Mouse (Mus musculus) T-helper 1 cell (primary cell): ENCODE measurements around the gene Kctd2.
"Not testable (repeated sequence)": the region's sequence is repeated elsewhere in the genome, so short reads cannot be mapped to it uniquely, and the experiment has no call there.

ENCODE experiments used
- in situ Hi-C: fragments of 300-600 bp; cut with MboI, MseI; formaldehyde crosslinking; loops from one replicate; pipeline ENCODE4 v1.15.1; 2025; ENCODE audit warnings: high pct_unique_total_duplicates

Kctd2 gene

GRCm38 (mm10) chr11:115437571-115438122 is 17.7 kb downstream of the Kctd2 start:
- in situ Hi-C loops: loop anchor here (5.0 kb wide), 1 partner anchor 80 kb away; no protein-coding TSS in a partner anchor

DNA sequence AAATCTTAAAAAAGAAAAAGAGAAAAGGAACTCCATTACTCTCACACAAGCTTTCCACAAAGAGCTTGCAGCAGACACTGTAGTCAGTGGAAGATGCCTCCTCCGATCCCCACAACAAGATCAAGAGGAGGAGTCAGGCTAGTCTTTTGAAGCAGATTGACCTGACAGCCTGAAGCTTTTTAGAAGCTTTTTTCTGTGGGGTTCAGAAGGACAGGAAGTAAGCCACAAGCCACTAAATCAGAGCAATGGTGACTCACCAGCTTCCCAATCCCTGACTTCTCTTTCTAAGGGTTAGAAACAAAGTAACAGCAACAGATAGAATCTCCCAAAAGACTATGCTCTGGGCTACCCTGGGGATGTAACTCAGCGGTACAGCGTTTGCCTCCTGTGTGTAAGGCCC is 19.4 kb downstream of the Kctd2 start:
- in situ Hi-C loops: loop anchor here (5.0 kb wide), 1 partner anchor 78 kb away; no protein-coding TSS in a partner anchor

DNA sequence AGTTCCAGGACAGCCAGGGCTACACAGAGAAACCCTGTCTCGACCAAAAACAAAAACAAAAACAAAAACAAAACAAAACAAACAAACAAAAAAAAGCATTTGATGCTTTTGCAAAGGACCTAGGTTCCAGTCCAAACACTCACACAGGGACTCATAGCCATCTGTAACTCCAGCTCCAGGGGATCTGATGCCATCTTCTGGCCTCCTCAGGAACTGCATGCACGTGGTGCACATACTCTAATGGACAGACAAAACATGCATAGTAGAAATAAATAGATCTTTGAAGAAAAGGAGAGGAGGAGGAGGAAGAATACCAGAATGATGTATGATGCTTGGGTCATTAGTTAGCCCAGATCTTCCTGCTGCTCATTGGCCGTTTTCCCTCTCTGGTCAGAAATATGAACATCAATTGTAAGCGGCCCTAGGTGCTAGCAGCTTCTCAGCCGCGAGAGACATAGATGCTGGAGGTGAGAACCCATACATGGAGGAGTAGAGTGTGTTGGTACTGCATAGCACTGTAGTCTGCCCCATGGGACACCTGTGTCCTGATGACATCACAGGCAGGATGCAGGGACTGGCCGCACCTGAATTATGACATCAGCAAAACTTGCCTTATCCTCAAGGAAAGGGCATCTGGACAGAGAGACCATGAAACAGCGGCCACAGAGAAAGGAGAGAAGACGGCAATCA is 20.1 kb downstream of the Kctd2 start, which contains the start of gene Trim80:
Gene Trim80 (plus strand): TSS at position 640 of the 690 bp plus-strand sequence.
- in situ Hi-C loops: loop anchor here (5.0 kb wide), 2 partner anchors 48 to 77 kb away; no protein-coding TSS in a partner anchor

DNA sequence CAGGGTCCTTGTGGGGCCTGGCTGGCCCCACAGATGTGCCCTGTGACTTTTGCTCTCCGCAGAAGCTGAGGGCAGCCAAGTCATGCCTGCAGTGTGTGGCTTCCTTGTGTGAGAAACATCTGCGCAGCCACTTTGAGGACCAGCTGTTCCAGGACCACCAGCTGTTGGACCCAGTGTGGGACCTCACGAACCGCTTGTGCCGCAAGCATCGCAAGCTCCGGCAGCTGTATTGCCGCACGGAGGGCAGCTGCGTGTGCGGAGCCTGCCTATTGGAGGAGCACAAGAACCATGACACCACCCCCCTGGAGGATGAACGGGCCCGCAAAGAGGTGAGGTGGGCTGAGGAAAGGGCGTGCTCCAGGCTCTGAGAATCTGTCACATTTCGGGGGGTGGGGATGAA is 21.5 kb downstream of the Kctd2 start:
- in situ Hi-C loops: loop anchor here (5.0 kb wide), 1 partner anchor 49 kb away; no protein-coding TSS in a partner anchor

DNA sequence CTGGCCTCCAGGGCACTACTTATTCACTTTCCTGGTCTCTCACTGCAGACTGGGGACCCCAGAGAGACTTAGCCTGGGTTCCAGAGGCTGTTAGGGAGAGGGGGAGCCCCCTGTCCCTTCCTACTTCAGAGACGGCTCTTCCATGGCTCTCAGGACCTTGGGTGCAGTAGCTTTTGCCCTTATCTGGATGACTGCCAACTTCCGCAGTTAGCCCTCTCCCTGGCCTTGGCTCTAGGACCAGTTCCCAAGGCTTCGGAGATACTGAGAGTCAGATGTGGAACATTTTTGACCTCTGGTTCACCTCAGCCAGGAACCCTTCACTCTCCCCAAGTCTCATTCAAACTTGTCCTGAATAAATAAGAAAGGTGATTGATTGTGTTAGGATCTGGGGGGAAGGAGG is 27.0 kb downstream of the Kctd2 start:
- in situ Hi-C loops: no loop called here

DNA sequence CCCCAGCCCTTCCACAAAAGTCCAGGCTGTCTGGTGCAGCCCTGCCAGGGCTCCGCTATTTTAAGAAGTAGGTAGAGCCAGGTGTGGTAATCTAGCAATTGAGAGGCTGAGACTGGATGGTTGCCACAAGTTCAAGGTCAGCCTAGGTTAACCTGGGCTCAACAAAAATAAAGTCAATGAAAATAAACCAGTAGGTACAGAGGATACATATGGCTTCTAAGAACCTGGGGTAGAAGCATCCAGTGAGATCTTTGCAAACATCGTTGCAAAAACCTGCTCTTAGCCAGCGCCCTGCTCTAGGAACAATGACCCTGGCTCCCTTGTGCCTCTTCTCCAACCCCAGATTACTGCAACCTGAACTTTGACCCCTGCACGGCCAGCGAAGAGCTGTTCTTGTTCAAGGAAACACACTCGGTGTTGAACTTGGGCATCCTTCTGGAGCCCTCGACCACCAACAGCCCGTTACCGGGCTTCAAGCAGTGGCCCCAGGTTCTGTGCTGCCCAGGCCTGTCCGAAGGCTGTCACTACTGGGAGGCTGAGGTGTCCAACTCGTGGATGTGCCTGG is 27.5 kb downstream of the Kctd2 start:
- in situ Hi-C loops: no loop called here

GRCm38 (mm10) chr11:115448075-115448474 is 28.1 kb downstream of the Kctd2 start:
- in situ Hi-C loops: no loop called here

DNA sequence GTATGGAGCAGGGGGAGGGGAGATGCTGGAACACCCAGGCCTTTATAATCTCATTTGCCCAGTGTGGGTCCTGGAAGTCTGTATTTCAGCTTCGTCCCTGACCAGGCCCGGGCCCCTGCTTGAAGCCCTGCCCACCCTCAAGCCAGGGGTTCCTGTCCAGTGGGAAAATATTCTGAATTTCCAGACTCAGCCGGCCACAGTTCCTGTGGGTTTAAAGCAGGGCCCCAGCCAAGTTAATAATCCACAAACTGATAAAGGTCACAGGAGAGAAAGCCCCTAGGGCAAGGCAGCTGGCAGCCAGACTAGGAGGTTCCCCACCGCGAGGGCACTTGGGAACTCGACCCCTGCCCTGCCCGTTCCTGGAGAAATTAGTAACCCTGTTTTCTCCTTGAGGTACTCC is 29.1 kb downstream of the Kctd2 start:
- in situ Hi-C loops: no loop called here

GRCm38 (mm10) chr11:115450176-115450575 is 30.2 kb downstream of the Kctd2 start:
- in situ Hi-C loops: no loop called here

DNA sequence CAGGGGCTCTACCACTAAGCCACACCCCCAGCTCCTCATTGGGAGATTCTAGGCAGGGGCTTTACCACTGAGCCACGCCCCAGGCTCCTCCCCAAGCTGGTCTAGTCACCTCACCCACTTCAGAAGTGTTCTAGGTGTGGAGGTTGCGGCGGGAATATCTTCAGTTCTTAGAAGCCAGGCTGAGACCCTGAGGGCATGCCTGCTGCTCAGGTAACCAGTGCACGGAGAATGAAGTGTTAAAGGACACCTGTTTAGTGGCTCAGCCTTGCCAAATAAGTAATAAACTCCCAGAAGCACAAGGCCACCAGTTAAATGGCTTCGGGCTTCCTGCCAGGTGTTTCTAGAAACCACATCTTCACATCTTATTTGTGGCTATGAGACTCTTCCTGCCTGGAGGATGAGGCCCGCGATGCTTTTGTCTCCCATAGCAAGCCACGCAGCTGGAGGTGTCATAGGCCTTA is 31.9 kb downstream of the Kctd2 start:
- in situ Hi-C loops: no loop called here

GRCm38 (mm10) chr11:115452281-115452860 is 32.4 kb downstream of the Kctd2 start:
- in situ Hi-C loops: no loop called here

DNA sequence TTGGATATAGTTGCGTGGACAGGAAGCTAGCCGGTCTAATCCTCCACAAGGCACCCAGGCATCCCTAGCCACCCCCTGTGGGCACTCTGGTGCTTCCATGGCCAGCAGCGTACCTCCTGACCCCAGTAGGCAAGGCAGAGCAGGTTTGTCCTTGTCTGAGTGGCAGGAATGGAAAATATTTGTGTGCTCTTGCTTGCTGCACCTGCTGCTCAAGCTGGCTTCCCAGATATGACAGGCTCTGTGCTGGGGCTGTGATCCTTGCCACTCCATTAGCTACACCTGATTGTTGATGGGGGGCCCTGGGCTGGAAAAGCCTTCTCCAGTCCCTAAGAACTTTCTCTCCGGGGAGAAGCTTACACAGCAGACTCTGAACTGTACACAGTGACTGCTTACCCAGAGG is 33.4 kb downstream of the Kctd2 start:
- in situ Hi-C loops: no loop called here

- in situ Hi-C loops: not testable (repeated sequence)
These were observed 34.9 kb downstream of the Kctd2 start for GRCm38 (mm10) chr11:115454822-115455221.

- in situ Hi-C loops: no loop called here
These were observed 35.7 kb downstream of the Kctd2 start for GRCm38 (mm10) chr11:115455619-115456018.

DNA sequence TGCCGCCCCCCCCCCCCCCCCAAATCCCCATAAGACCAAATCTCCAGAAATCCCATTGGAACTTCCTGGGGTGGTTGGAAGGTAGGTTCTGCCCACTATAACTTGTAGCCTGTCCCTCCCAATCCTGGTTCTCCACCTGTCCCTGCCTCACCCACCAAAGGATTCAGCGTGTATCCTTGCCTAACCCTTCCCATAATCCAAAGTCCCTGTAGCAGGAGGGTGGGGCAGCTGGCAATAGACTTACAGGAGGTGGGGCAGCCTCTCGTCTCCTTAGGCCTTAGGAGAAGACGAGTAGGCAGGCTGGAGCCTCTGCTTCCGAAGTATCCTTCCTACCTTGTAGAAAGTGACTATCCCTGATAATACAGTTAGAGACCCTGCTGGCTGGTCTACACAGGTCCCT is 36.3 kb downstream of the Kctd2 start:
- in situ Hi-C loops: no loop called here

DNA sequence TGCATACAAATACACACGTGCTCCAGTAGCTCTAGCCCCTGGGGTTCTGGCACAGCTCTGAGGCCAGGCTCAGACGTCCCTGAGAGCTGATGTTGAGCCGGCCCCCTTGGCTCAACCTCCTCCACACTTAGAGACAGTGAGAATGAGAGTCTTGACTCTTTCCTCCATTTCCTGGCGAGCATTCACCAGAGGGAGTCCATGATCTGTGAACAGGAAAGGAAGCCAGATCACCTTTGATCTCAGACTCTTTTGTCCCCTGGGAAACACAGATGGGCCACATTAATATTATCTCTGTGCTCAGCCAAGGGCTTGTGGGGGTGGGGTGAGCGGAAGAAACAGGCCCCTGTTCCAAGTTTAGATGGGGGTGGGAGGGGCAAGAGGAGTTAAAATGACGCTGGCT is 37.5 kb downstream of the Kctd2 start:
- in situ Hi-C loops: no loop called here

DNA sequence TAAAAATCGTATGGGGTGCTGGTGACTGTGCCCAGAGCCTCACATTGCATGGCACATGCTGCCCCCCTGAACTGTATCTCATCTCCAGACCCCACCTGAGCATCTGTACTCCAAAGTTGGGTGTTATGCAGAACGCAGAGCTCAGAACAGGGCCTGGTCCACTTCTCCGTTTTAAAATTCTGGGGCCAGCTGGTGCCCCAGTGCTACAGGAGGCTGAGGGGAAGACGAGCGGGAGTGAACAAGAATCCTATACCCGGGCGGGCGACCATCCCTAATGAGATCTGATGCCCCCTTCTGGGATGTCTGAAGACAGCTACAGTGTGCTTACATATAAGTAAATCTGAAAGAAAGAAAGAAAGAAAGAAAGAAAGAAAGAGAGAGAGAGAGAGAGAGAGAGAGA is 41.0 kb downstream of the Kctd2 start:
- in situ Hi-C loops: no loop called here

DNA sequence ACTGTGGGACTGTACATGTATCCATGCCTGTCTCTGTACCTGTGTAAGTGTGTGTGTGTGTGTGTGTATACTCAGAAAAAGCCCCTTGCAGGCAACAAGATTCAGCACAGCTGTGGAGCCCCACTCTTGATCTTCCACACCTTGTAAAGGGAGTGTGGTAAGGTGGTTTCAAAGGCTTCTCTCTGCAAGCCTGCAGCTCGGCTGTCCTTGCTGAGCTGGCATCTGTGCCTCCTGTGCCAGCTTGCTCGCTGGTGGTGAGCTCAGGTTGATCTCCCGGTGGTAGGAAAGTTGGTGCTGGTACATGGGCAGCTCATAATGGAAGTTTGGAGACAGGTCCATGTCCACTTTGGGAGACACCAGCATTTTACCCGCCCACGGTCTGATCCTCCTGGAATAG is 41.9 kb downstream of the Kctd2 start:
- in situ Hi-C loops: no loop called here

DNA sequence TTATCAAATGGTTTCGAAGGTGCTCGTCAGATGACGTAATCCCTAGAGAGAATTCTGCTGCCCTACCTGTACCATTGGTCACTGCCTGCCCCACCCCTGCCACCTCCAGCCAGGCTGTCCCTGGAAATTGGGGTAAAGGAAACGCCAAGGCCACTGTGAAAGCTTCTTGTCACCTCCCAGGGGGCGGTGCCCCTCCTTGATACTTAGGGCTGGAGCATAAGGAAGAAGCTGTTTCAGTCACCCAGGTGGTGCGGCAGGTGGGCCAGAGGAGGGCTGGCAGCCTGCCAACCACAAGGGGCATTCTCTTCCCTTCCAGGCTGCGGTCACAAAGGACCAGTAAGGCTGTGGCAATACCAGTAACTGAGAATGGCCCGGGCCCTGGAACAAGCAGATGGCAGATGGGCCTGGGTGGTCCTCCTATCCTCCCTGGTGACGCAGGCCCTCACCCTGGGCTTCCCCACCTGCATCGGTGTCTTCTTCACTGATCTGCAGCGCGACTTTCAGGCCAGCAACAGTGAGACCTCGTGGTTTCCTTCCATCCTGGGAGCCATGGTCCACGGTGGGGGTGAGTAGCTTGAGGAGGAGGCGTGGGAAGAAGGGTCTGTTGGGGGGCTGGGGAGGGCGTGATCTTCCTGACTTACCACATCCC is 42.4 kb downstream of the Kctd2 start, which contains the start of gene Slc16a5:
Gene Slc16a5 (plus strand): TSS at position 232 of the 649 bp plus-strand sequence.
- in situ Hi-C loops: no loop called here

DNA sequence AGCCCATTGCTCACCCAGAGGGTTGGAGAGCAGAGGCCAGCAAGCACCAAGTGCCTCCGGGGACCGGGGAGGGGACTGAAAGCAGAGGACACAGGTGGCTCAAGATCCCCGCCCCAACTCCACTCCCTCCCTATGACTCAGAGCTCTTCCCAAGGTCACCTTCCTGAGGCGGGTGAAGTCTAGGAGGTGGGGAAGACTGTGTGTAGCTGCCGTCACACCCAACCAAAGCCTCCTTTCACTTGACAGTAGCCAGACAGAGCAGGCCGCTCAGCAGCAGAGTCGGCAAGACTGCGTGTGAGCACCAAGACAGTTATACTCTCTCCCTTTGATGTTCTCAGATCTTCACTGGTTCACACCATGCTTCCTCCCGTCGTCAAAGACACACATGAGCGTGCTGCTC is 43.5 kb downstream of the Kctd2 start:
- in situ Hi-C loops: no loop called here

GRCm38 (mm10) chr11:115464851-115465250 is 44.9 kb downstream of the Kctd2 start:
- in situ Hi-C loops: no loop called here

DNA sequence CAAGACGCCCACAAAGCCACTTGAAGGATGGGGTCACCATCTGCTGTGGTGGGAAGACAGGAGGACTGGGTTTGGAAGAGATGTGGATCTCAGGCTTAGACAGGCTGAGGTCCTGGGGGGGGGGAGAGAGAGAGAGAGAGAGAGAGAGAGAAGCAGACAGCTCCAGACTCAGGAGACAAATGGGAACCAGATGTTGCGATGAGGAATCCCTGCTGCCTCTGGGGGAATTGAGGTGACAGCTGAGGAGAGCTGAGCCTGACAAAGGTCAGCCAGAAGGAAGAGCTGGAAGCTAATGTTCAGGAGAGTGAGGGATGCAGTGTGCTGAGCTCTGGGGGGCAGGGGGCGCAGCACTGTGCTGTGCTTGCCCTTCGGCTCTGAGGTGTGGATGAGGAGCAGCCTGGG is 47.3 kb downstream of the Kctd2 start:
- in situ Hi-C loops: no loop called here
